In the genomic region with DNA sequence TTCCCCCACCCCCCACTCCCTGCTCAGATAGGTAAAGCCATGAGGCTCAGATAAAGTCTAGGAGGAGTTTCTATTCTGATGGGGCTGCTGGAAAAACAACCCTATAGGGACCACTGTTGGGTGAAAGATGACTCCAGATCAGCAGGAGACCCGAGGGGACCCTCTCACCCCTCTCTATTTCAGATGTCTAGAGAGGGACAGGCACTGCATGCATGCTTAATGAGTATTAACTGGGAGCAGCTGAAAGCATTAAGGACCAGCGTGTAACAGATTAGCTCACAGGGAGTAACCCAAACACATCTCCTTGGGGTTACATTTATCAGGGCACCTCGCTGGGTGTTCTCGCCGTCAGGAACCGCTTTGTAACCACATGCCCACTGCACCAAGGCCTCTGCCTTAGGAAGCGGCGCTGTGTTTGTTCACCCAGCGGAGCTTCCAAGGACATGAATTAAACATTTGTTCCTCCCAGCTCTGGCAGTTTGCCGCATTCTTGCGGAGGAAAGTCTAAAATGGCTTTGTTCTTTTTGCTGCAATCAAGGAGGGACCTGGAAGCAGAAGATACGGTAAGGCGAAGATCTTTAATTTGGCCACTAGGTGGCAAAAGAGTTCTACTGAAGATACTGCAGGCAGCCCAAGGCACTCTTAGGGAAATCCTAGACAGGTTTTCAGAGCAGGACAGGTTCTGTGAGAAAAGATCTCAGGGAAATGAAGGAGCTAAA, we compare ENCODE assay signal across 8 mouse cellular contexts.
DNase-seq lines count a peak whose midpoint lies in the region; ATAC-seq lines count a peak whose summit lies in the region.

No protein-coding gene starts in this region.

- H3K4me3 ChIP-seq in hindbrain, embryonic 15.5 days, result peak overlapping the region; percentile 20

- DNase-seq in R1 (ENCODE audit: low read depth, low spot score), result peak; percentile 86
- peak; percentile 80 for DNase-seq in cerebellum, adult 9-10 months
- peak; percentile 70 for DNase-seq in layer of hippocampus, postnatal 36 days
- DNase-seq in lung, postnatal 25 days (ENCODE audit: low spot score), result peak; percentile 75
- DNase-seq in retina, adult 2 months (ENCODE audit: low read depth, low spot score), result peak; percentile 64
- peak; percentile 62 for DNase-seq in urinary bladder, postnatal 14 days (ENCODE audit: low spot score)

- peak overlapping the region; percentile 60 for H3K4me2 ChIP-seq in hindbrain, embryonic 15.5 days

- H3K4me1 ChIP-seq in hindbrain, embryonic 15.5 days (replicated peaks), result peaks cover 12% of the 10 kb centered on the region

- WGBS in hindbrain, embryonic 15.5 days, result under 1% methylated on average over 13 of the region's 13 CpGs

- H3K9me3 ChIP-seq in hindbrain, embryonic 15.5 days, result no peaks in the 10 kb centered on the region

- H3K27me3 ChIP-seq in hindbrain, embryonic 15.5 days, result peaks cover 4% of the 10 kb centered on the region; the same call in 1 of the 2 replicates

- H3K27ac ChIP-seq in hindbrain, embryonic 15.5 days (replicated peaks), result peak overlapping the region; percentile 84

- peak overlapping the region; percentile 48 for H3K9ac ChIP-seq in hindbrain, embryonic 15.5 days

- ATAC-seq in frontal cortex, adult (ENCODE audit: low TSS enrichment), result peak; percentile 96
- peak; percentile 90 for ATAC-seq in hindbrain, embryonic 15.5 days (ENCODE audit: low FRiP score, low read depth)

- H3K36me3 ChIP-seq in hindbrain, embryonic 15.5 days, result no peaks in the 10 kb centered on the region

Comparison
In these comparisons a context has a peak if more than half of its experiments do, and no peak if none do; other contexts are left out.
1. Peak in every context shown above with its lines: DNase-seq, ATAC-seq, H3K4me3 ChIP-seq and H3K27ac ChIP-seq.